Mouse (Mus musculus) forebrain, embryonic 13.5 days (tissue): ENCODE data around the gene Aurkaip1. TPM values are rescaled to one million over a fixed set of nuclear protein-coding genes. Genes with fewer than 3 reads are reported as not detected.

Experiments
- ATAC-seq: fragments of 200-750 bp; cut with Nextera tagmentation; 2 replicates; pipeline ENCODE4 v1.8.0; 2017
- H3K27ac ChIP-seq: fragments of 300-500 bp; sonication (generic); 2 replicates; pipeline ENCODE4 v1.5.1; 2015; ENCODE audit warnings: inconsistent platforms, mild to moderate bottlenecking, moderate library complexity
- H3K27me3 ChIP-seq: fragments of 300-500 bp; sonication (generic); 2 replicates; pipeline ENCODE4 v1.6.1; 2015; ENCODE audit warnings: mild to moderate bottlenecking, inconsistent platforms
- H3K36me3 ChIP-seq: fragments of 300-500 bp; sonication (generic); 2 replicates; pipeline ENCODE4 v1.6.1; 2015; ENCODE audit warnings: mild to moderate bottlenecking, inconsistent platforms; ENCODE audit not compliant: poor library complexity, severe bottlenecking
- H3K4me1 ChIP-seq: fragments of 300-500 bp; sonication (generic); 2 replicates; pipeline ENCODE4 v1.6.1; 2015; ENCODE audit warnings: inconsistent platforms
- H3K4me2 ChIP-seq: fragments of 300-500 bp; sonication (generic); 2 replicates; pipeline ENCODE4 v1.6.1; 2015; ENCODE audit warnings: inconsistent platforms, mild to moderate bottlenecking, moderate library complexity
- H3K4me3 ChIP-seq: fragments of 300-500 bp; sonication (generic); 2 replicates; pipeline ENCODE4 v1.5.1; 2015; ENCODE audit warnings: mild to moderate bottlenecking, inconsistent platforms
- H3K9ac ChIP-seq: fragments of 300-500 bp; sonication (generic); 2 replicates; pipeline ENCODE4 v1.6.1; 2015; ENCODE audit warnings: mild to moderate bottlenecking, inconsistent platforms
- H3K9me3 ChIP-seq: fragments of 300-500 bp; sonication (generic); replicated peaks from 2 replicates; pipeline ENCODE4 v1.6.1; 2016; ENCODE audit warnings: inconsistent platforms
- WGBS: fragments of 180-500 bp; shearing (Covaris S2); methylation state at CpG from one replicate; pipeline ENCODE4 v1.1.7; 2015; 5-methylcytosine and 5-hydroxymethylcytosine counted together
- polyA plus RNA-seq: library from polyadenylated mRNA; unstranded; fragments of >200 nt; fragmentation: Nextera tagmentation; extraction: Ambion mirVana; gene quantifications from 2 replicates; pipeline ENCODE4 v1.2.1, GENCODE M21; 2015

Aurkaip1 gene
- polyA plus RNA-seq, 1 experiment from 2014 or later: 151 TPM

DNA sequence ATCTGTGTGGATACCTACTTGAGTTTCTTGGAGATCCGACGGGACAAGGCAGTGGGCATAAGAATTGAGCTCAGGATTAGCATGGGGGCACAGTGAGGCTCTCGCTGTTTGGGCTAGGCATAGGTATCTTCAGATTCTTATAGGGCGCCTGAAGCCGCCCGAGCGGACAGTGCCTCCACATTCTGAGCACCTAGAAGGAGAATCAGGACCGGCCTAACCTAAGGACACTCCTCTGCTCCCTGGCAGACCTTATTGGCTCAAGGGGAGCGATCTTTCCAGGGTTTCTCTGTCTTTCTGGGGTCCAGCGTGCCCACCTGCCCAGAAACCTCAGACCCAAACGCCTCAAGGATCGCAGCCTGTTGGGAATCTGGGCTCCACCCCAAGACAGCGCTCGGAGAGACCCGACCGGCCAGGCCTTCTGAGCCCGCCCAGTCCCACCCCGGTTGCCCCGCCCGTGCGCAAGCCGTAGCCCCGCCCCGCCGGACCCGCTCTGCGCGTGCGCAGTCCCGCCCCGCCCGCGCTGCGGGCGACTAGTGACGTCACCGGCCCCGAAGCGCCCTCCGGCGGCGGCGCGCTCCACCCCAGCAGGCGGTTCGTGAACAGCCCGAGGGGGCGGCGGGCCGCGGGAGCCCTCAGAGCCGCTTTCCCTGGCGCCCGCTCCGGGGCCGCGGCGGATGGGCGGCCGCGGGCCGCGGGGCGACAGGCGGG is 16.0 kb downstream of the Aurkaip1 start, which contains the start of gene Dvl1:
Gene Dvl1 (plus strand): TSS at position 532 of the 708 bp plus-strand sequence.
- H3K27me3 ChIP-seq: 0 out of 2 replicates have a peak, but pooled peaks cover 3% of the 10 kb centered on the region
- peak; percentile 90 for ATAC-seq
- H3K4me2 ChIP-seq: peak within 1 kb of the TSS; percentile 96
- peak within 1 kb of the TSS; percentile 94 for H3K9ac ChIP-seq
- peaks cover 42% of the 10 kb centered on the region for H3K4me1 ChIP-seq
- peak within 1 kb of the TSS; percentile 54 for H3K27ac ChIP-seq
- peak within 1 kb of the TSS; percentile 93 for H3K4me3 ChIP-seq
- H3K36me3 ChIP-seq: no peaks in the 10 kb centered on the region
- 3% methylated on average over 48 of the region's 65 CpGs for WGBS
- H3K9me3 ChIP-seq: no peaks in the 10 kb centered on the region

DNA sequence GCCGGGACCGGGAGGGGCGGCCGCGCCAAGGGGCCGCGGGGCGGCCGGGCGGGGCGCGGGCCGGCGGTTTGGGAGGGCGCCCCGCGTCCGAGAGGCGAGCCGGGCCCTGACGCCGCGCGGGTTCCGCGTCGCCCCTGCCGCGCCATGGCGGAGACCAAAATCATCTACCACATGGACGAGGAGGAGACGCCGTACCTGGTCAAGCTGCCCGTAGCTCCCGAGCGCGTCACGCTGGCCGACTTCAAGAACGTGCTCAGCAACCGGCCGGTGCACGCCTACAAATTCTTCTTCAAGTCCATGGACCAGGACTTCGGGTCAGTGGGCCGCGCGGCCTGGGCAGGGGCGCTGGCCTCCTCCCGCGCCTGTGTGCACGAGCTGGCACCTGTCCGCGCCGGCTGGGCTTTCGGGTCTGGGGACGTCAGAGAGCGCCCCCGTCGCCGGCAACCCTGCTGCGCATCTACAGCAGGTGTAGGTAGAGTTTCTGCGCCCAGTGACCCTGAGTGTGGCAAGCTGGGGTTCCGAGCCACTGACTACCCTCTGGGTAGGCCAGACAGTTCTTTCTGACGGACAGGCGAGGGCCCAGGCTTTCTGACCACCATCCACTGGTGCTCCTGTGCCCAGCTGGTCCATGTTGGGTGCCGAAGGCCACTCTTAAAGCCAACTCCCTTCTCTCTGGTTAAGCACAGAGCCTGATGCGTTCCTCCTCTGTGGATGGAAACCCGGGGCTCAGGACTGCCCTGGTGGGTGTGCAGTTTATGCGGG is 16.7 kb downstream of the Aurkaip1 start:
- Histone ChIP-seq H3K27me3 (no peaks in the 10 kb centered on the region), H3K4me3 (peak overlapping the region; percentile 93), H3K4me2 (peak overlapping the region; percentile 96), H3K4me1 (peaks cover 46% of the 10 kb centered on the region), H3K9ac (peak overlapping the region; percentile 94), H3K9me3 (no peaks in the 10 kb centered on the region), H3K27ac (peak overlapping the region; percentile 40), H3K36me3 (no peaks in the 10 kb centered on the region)
- 1% methylated on average over 68 of the region's 69 CpGs for WGBS
- ATAC-seq: peak; percentile 16

DNA sequence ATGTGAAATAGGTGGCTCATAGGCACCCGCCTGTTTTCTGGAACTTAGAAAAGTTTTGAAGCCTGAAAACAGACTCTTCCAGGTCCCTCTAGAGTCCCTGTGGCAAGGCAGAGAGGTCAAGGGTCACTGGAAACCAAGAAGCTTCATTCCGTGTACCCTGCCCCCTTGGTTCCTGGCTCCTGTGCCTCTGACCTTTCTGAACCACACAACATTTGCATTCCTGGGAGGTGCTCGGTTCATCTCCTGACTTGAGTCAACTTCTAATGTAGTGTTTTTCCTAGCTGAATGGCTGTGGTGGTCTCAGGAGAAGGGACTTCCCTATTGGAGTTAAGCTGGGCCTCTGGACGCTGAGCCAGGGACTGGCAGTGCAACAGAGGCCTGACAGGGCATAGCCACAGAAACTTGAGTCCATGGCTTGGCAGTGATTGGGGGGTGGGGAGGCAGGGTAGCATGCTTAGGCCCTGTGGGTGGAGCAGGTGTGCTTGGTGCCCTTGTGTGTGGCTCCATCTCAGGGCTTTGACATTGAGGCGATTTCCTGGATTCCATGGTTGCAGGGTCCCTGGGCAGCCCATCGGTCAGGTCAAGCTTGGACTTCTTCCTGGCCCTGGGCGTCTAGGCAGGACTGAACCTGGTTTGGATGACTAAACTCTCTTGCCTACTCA is 17.5 kb downstream of the Aurkaip1 start:
- Histone ChIP-seq H3K27me3 (no peaks in the 10 kb centered on the region), H3K27ac (no peak overlapping the region), H3K4me2 (peak overlapping the region; percentile 96), H3K4me3 (peak overlapping the region; percentile 93), H3K9ac (peak overlapping the region; percentile 94), H3K9me3 (no peaks in the 10 kb centered on the region), H3K4me1 (peaks cover 46% of the 10 kb centered on the region), H3K36me3 (peaks cover 5% of the 10 kb centered on the region; the same call in 1 of the 2 replicates)
- no peak for ATAC-seq
- WGBS: 65% methylated on average over 7 of the region's 7 CpGs

DNA sequence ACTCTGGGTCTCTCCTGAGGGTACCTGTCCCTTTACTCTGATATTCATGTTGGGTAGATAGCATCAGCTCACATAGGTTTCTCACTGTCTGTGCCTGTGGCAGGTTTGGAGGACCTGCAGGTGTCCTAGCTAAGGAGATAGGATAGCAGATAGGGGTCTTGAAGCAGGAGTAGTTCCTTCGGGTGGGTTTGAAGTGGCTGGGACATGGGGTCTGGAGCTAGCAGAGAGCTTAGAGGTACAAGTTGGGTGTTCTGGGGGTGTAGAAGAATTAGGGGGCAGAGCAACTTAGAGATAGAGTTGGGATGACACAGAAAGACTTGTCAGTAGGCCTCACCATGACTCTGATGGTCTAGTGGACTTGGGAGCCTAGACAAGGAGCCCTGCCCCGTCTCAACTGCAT is 18.3 kb downstream of the Aurkaip1 start:
- Histone ChIP-seq H3K36me3 (peaks cover 14% of the 10 kb centered on the region), H3K4me2 (peak overlapping the region; percentile 96), H3K4me1 (peaks cover 46% of the 10 kb centered on the region), H3K27ac (no peak overlapping the region), H3K27me3 (no peaks in the 10 kb centered on the region), H3K9me3 (no peaks in the 10 kb centered on the region), H3K9ac (peak overlapping the region; percentile 94), H3K4me3 (0 out of 2 replicates have a peak overlapping the region, but pooled peaks have one; percentile 93)
- 88% methylated on average over 2 of the region's 2 CpGs for WGBS
- no peak for ATAC-seq

DNA sequence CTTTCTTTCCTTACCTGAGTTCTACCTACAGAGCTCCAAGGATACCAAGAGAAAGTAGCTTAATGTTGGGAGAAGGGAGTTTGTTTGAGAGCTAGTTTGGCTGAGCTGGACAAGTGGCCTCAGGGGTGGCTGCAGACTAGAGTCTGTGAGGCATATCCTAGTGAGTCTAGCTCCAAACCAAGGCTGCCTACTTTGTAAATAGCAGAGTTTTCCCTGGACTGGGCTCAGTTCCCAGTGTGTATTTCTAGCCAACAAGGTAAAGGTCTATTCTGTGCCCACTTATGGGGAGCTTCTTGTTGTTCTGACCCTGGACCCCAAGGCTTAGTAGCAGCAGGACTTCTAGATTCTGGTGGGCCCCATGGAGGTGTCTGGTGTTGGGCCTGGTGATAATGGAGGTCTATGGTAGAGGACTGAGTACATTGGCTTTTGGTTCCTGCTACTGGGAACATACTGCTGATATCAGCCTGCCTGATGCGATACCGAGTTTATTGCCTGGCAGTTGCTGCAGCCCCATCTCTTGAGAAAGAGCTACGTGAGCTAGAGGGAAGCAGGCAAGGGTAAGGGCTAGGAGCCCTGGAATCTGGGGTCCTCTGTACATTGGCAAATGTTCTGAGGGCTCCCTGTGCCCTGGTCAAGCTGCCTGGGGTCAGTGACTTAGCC is 18.9 kb downstream of the Aurkaip1 start:
- Histone ChIP-seq H3K36me3 (peaks cover 19% of the 10 kb centered on the region), H3K4me3 (no peak overlapping the region), H3K4me2 (peak overlapping the region; percentile 96; the same call in 1 of the 2 replicates), H3K4me1 (peaks cover 46% of the 10 kb centered on the region), H3K27ac (no peak overlapping the region), H3K9ac (peak overlapping the region; percentile 94; the same call in 1 of the 2 replicates), H3K9me3 (no peaks in the 10 kb centered on the region), H3K27me3 (no peaks in the 10 kb centered on the region)
- no peak for ATAC-seq
- WGBS: 86% methylated on average over 3 of the region's 3 CpGs

DNA sequence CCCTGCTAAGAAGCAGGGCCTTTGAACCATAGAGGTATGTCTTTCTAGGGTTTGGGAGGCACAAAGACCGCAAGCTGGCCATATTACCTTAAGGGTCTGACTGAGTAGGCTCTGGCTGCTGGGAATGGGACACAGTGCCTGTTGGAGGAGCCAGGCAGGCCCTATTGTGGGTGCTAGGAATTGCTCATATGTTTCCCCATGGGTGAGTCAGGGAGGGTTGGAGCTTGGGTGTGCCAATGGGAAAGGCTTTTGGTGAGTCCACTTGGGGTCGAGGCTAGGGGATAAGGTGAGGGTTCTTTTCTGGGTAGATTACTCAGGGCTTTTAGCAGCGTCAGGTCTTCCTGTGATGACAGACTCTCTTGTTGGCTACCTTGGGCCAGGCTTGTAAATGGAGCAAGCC is 20.3 kb downstream of the Aurkaip1 start:
- Histone ChIP-seq H3K27ac (no peak overlapping the region), H3K9ac (no peak overlapping the region), H3K4me3 (no peak overlapping the region), H3K4me1 (peaks cover 45% of the 10 kb centered on the region), H3K4me2 (no peak overlapping the region), H3K36me3 (peaks cover 33% of the 10 kb centered on the region), H3K27me3 (no peaks in the 10 kb centered on the region), H3K9me3 (no peaks in the 10 kb centered on the region)
- ATAC-seq: no peak
- 90% methylated on average over 3 of the region's 3 CpGs for WGBS

DNA sequence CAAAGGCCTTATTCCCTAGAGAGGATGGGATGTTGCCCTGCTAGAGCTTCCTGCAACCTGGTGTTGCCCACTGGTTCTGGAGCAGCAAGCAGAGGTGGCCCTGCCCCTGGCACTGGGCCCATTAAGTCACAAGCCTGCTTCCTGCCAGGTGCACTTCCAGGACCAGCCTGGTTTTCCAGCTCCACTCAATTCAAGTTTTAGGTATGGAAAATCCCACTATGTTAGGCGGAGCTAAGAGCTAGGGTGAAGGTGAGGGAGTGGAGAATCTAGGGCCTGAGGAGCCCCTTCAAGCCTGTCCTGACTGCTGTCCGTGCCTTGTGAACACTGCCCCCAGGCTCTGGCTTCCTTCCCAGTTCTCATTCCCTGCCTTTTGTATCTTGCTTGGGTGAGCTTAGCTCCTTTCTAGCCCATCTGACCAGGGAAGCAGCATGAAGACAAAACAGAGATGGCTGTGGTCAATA is 20.9 kb downstream of the Aurkaip1 start:
- Histone ChIP-seq H3K9me3 (no peaks in the 10 kb centered on the region), H3K4me1 (peaks cover 39% of the 10 kb centered on the region), H3K27ac (no peak overlapping the region), H3K36me3 (peaks cover 39% of the 10 kb centered on the region), H3K27me3 (no peaks in the 10 kb centered on the region), H3K4me2 (no peak overlapping the region), H3K9ac (no peak overlapping the region), H3K4me3 (no peak overlapping the region)
- WGBS: 66% methylated on average over 2 of the region's 2 CpGs
- no peak for ATAC-seq

DNA sequence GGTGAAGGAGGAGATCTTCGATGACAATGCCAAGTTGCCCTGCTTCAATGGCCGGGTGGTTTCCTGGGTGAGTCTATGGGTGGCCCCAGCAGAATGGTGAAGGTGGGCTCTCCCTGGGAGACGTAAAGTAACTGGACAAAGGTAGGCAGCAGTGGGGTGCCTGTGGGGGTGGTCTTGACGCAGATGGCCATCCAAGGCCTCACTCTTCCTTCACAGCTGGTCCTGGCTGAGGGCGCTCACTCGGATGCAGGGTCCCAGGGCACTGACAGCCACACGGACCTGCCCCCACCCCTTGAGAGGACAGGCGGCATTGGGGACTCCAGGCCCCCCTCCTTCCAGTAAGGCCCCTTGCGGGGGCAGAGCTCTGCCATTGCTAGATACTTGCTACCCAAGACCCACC is 22.3 kb downstream of the Aurkaip1 start:
- Histone ChIP-seq H3K4me2 (no peak overlapping the region), H3K27ac (no peak overlapping the region), H3K9ac (no peak overlapping the region), H3K36me3 (peaks cover 54% of the 10 kb centered on the region), H3K9me3 (no peaks in the 10 kb centered on the region), H3K4me3 (no peak overlapping the region), H3K4me1 (peaks cover 32% of the 10 kb centered on the region), H3K27me3 (no peaks in the 10 kb centered on the region)
- ATAC-seq: no peak
- whole genome bisulfite sequencing: 92% methylated on average over 9 of the region's 9 CpGs

DNA sequence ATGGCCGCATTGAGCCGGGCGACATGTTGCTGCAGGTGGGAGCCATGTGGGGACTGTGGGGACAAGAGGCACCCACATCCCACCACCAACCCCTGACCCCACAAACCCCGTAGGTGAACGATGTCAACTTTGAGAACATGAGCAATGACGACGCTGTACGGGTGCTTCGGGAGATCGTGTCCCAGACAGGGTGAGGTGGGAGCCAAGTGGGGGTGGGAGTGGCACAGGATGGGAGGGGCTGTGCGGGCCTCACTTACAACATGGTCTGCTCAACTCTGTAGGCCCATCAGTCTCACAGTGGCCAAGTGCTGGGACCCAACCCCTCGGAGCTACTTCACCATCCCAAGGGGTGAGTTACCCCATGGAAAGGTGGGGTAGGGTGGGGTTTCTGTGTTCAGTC is 23.9 kb downstream of the Aurkaip1 start:
- WGBS: 94% methylated on average over 12 of the region's 12 CpGs

DNA sequence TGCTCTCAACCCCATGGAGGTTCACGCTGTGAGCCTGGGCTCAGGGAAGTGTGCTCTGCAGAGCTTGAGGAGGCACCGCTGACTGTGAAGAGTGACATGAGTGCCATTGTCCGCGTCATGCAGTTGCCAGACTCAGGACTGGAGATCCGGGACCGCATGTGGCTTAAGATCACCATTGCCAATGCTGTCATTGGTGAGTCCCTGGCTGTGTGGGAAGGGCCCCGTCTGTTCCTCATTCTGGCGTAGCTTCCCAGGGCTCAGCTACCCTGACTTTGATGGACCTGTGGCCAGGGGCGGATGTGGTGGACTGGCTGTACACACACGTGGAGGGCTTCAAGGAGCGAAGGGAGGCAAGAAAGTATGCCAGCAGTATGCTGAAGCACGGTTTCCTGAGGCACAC is 25.0 kb downstream of the Aurkaip1 start:
- Histone ChIP-seq H3K36me3 (peaks cover 80% of the 10 kb centered on the region), H3K9ac (no peak overlapping the region), H3K27me3 (no peaks in the 10 kb centered on the region), H3K4me1 (peaks cover 8% of the 10 kb centered on the region), H3K4me3 (no peak overlapping the region), H3K27ac (no peak overlapping the region), H3K9me3 (no peaks in the 10 kb centered on the region), H3K4me2 (no peak overlapping the region)
- 97% methylated on average over 12 of the region's 12 CpGs for WGBS
- no peak for ATAC-seq

More for the DNA sequence above, 23.9 kb downstream of the Aurkaip1 start:
- no peak overlapping the region for H3K9ac ChIP-seq
- H3K27me3 ChIP-seq: no peaks in the 10 kb centered on the region
- H3K4me3 ChIP-seq: no peak overlapping the region
- H3K27ac ChIP-seq: no peak overlapping the region
- no peaks in the 10 kb centered on the region for H3K9me3 ChIP-seq
- ATAC-seq: no peak
- H3K4me1 ChIP-seq: peaks cover 16% of the 10 kb centered on the region
- peaks cover 70% of the 10 kb centered on the region for H3K36me3 ChIP-seq
- no peak overlapping the region for H3K4me2 ChIP-seq

DNA sequence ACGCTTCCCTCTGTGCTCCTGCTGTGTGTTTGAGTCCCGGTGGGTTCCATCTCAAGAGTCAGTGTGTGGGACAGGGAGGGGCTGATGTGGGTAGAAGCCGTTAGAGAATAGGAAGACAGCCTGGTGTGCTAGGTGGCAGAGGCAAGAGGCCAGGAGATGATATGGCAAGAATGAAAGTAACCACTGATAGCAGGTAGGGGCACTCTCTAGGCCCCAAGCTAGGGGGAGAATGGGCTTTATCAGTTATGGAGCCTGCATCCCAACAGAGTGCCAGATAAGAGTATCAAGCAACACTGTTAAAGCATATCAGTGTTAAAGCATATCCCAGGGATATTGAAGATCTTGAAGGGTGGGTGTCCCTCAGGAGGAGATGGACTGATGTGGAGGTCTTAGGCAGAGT is 25.8 kb downstream of the Aurkaip1 start:
- no peaks in the 10 kb centered on the region for H3K9me3 ChIP-seq
- no peak overlapping the region for H3K9ac ChIP-seq
- peaks cover 88% of the 10 kb centered on the region for H3K36me3 ChIP-seq
- peaks cover 6% of the 10 kb centered on the region for H3K4me1 ChIP-seq
- no peak overlapping the region for H3K4me2 ChIP-seq
- WGBS: 75% methylated on average over 3 of the region's 3 CpGs
- no peaks in the 10 kb centered on the region for H3K27me3 ChIP-seq
- no peak overlapping the region for H3K4me3 ChIP-seq
- H3K27ac ChIP-seq: no peak overlapping the region
- ATAC-seq: no peak
